Mouse (Mus musculus) midbrain, embryonic 13.5 days (tissue): Measurements from ENCODE around the gene Gm10382. TPM values are rescaled to one million over a fixed set of nuclear protein-coding genes. Genes with fewer than 3 reads are reported as not detected.

Experiments used
- ATAC-seq: fragments of 200-750 bp; cut with Nextera tagmentation; 2 replicates; pipeline ENCODE4 v1.8.0; 2017; ENCODE audit warnings: mild to moderate bottlenecking, moderate TSS enrichment, moderate library complexity
- H3K27ac ChIP-seq: fragments of 300-500 bp; sonication (generic); 2 replicates; pipeline ENCODE4 v1.5.1; 2015; ENCODE audit warnings: inconsistent platforms, mild to moderate bottlenecking, moderate library complexity
- H3K27me3 ChIP-seq: fragments of 300-500 bp; sonication (generic); 2 replicates; pipeline ENCODE4 v1.6.1; 2015; ENCODE audit warnings: mild to moderate bottlenecking, inconsistent platforms
- H3K36me3 ChIP-seq: fragments of 300-500 bp; sonication (generic); 2 replicates; pipeline ENCODE4 v1.6.1; 2015; ENCODE audit warnings: mild to moderate bottlenecking, inconsistent platforms
- H3K4me1 ChIP-seq: fragments of 300-500 bp; sonication (generic); replicated peaks from 2 replicates; pipeline ENCODE4 v1.6.1; 2015; ENCODE audit warnings: inconsistent platforms
- H3K4me2 ChIP-seq: fragments of 300-500 bp; sonication (generic); replicated peaks from 2 replicates; pipeline ENCODE4 v1.6.1; 2015; ENCODE audit warnings: moderate library complexity, mild to moderate bottlenecking, inconsistent platforms
- H3K4me3 ChIP-seq: fragments of 300-500 bp; sonication (generic); replicated peaks from 2 replicates; pipeline ENCODE4 v1.5.1; 2015; ENCODE audit warnings: mild to moderate bottlenecking, inconsistent platforms
- H3K9ac ChIP-seq: fragments of 300-500 bp; sonication (generic); replicated peaks from 2 replicates; pipeline ENCODE4 v1.6.1; 2015; ENCODE audit warnings: mild to moderate bottlenecking, inconsistent platforms
- H3K9me3 ChIP-seq: fragments of 300-500 bp; sonication (generic); 2 replicates; pipeline ENCODE4 v1.6.1; 2016; ENCODE audit warnings: mild to moderate bottlenecking, inconsistent platforms
- WGBS: fragments of 180-500 bp; shearing (Covaris S2); methylation state at CpG from one replicate; pipeline ENCODE4 v1.1.7; 2015; 5-methylcytosine and 5-hydroxymethylcytosine counted together
- polyA plus RNA-seq: library from polyadenylated mRNA; unstranded; fragments of >200 nt; fragmentation: Nextera tagmentation; extraction: Ambion mirVana; gene quantifications from 2 replicates; pipeline ENCODE4 v1.2.1, GENCODE M21; 2015

The Gm10382 gene
- polyA plus RNA-seq, 1 experiment from 2014 or later = 0.89 TPM

DNA sequence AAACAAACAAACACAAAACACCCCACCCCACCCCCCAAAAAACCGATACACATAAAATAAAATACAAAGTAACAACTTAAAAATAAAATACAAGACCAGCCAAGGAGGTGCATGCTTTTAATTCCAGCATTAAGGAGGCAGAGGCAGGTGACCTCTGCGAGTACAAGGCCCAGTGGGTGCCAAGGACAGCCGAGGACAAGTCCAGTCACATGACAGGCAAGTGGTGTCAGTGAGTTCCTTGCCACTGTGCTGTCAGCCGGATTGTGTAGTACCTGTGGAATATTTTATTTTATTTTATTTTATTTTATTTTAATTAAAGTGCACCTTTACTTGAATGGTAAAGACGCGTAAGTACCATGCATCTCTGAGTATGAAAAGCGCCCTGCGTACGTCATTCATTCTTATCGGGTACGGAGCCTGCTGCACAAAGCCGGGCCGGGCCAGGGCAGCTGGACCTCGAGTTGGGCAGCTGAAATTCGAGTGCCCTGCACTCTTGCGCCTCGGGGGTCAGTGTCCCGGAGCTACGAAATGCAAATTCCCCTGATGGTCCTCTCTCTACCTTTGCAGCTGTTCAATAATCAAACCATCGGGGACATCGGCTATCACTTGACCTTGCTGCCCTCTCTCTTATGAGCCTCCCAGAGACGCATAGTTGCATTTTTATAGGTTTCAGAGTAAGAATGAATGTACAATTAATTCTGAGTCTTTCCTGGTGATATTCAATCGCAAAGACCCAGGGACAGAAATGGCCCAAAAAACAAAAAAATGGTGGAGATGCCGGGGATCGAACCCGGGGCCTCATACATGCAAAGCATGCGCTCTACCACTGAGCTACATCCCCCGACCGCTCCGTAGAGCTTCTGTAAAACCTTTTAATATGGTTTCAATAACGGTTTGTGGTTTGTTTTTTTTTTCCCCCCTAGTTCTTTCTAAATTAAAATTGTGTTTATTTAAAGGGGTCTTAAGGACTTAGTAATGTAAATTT is 14.7 kb downstream of the Gm10382 start:
- peak overlapping the region; percentile 56; the same call in 1 of the 2 replicates for H3K27ac ChIP-seq
- ATAC-seq = 0 out of 2 replicates have a peak, but pooled peaks have one; percentile 35

DNA sequence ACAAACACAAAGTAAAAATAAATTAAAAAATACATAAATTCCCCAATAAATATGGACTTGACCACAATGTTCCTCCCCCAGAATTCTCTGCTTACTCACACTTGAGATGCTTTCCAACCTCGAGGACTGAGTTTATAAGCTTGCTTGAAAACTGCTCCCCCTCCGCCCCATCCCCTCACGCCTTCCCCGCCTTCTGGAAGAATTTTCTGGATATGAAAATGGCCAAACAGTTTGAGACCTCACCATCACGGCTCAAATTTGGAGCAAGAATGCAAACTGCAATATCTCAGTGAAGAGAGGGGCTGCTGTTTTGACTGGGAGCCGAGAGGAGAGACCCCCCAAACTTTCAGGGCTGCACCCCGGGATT is 15.4 kb downstream of the Gm10382 start:
- Histone ChIP-seq H3K9ac (peak overlapping the region; percentile 62), H3K36me3 (no peaks in the 10 kb centered on the region), H3K4me3 (peak overlapping the region; percentile 56), H3K27me3 (no peaks in the 10 kb centered on the region), H3K4me2 (peak overlapping the region; percentile 69), H3K9me3 (no peaks in the 10 kb centered on the region), H3K4me1 (peaks cover 15% of the 10 kb centered on the region), H3K27ac (peak overlapping the region; percentile 90)
- 2% methylated on average over 7 of the region's 7 CpGs for WGBS
- ATAC-seq = no peak

More for the DNA sequence above, 14.7 kb downstream of the Gm10382 start:
- Histone ChIP-seq H3K9me3 (no peaks in the 10 kb centered on the region), H3K27me3 (no peaks in the 10 kb centered on the region), H3K4me2 (peak overlapping the region; percentile 54), H3K9ac (peak overlapping the region; percentile 49), H3K4me1 (peaks cover 15% of the 10 kb centered on the region), H3K4me3 (peak overlapping the region; percentile 56), H3K36me3 (no peaks in the 10 kb centered on the region)
- 11% methylated on average over 31 of the region's 31 CpGs for WGBS

DNA sequence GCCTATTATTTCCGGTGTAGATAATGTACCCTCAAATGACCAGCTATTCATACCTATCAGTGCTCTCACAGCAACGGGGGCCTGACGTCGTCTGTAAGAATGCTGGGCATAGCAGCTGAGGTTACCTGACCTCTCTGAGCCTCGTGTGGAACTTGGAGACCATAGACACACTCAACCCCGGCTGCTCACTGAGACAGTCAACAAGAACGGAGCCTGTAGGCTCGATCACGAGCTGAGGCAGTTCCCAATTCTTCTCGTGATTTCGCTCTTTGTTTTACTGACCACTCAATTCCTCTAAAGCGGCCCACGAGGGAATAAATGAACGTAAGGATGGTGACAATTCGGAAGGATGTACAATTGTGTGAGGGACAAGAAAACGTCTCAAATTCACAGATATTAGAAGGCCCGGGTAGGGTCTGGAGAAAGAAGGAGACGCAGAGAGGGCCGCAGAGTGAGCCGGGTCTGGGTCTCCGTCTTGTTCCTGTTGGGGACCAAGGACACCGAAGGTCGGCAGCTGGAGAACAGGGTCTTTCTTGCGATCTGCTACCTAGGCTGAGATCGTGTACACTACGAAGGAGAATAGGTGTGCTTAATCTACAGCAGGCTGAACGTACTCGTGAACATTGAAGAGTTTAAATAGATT is 15.9 kb downstream of the Gm10382 start:
- H3K27ac ChIP-seq = peak overlapping the region; percentile 90
- under 1% methylated on average over 28 of the region's 28 CpGs for WGBS
- H3K27me3 ChIP-seq = no peaks in the 10 kb centered on the region
- no peaks in the 10 kb centered on the region for H3K36me3 ChIP-seq
- H3K9me3 ChIP-seq = no peaks in the 10 kb centered on the region
- ATAC-seq = peak; percentile 41
- peak overlapping the region; percentile 69 for H3K4me2 ChIP-seq
- peak overlapping the region; percentile 56 for H3K4me3 ChIP-seq
- peaks cover 15% of the 10 kb centered on the region for H3K4me1 ChIP-seq
- peak overlapping the region; percentile 62 for H3K9ac ChIP-seq

DNA sequence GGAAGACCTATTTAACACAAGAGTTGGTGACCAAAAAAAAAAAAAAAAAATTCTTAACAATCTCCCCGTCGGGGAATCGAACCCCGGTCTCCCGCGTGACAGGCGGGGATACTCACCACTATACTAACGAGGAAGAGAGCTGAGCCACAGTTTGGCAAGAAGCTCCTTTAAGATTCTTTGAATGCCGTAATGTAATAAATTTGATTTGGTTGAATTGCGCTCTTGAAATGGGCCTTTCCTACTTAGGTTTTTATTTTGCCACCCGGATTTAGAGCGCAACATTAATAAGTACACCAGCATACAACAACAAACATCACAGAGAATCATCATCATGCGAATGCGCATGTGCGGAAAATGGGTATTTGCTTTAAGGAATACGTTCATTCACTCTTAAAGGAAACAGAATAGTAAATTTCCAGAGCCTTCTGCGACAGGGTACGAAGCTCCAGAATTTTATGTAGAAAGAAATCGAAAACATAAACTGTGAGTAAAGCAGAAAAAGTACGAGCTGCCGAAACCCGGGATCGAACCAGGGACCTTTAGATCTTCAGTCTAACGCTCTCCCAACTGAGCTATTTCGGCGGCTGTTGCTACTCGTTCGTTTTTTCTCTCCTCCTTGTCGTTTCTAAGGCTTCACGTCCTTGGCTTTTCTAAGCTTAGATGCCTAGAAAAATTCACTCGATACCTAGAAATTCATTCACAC is 16.6 kb downstream of the Gm10382 start:
- Histone ChIP-seq H3K27me3 (no peaks in the 10 kb centered on the region), H3K4me1 (peaks cover 15% of the 10 kb centered on the region), H3K9ac (peak overlapping the region; percentile 77), H3K27ac (peak overlapping the region; percentile 90), H3K4me3 (peak overlapping the region; percentile 56), H3K36me3 (no peaks in the 10 kb centered on the region), H3K9me3 (no peaks in the 10 kb centered on the region), H3K4me2 (peak overlapping the region; percentile 69)
- under 1% methylated on average over 31 of the region's 31 CpGs for WGBS
- ATAC-seq = peak; percentile 59

DNA sequence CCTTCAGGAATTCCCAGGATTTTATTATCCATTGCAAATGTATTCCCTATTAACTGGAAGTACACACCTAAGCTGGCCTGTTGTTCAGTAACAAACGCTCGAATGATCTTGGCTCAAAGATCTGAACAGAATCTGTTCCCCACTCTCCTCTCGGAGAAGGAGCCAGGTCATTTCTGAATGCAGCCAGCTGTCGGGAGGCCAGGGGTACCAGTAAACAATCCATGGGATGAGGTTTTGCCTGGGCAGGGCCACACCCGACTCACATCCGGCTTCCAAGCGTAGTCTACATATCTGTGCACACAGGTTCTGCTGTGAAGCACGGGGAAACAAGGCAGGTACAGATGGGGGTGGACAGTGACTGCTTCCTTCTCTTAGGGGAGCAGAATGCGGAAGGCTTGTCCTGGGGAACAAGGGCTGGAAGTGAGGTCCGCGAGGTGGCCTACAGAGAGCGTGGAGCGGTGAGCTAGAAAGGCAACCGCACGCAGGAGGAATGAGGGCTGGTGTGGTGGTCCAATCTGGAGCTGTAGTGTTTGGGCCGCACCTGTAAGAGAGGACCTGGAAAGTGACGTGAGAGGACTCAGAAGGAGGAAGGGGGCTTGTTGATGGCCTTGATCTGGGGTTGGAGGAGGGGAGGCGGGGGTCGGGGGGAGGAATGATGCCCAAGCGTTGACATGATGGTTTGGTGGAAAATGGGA is 17.3 kb downstream of the Gm10382 start:
- Histone ChIP-seq H3K4me3 (peak overlapping the region; percentile 56), H3K36me3 (no peaks in the 10 kb centered on the region), H3K9me3 (no peaks in the 10 kb centered on the region), H3K27me3 (no peaks in the 10 kb centered on the region), H3K4me1 (peaks cover 15% of the 10 kb centered on the region), H3K4me2 (peak overlapping the region; percentile 69), H3K9ac (peak overlapping the region; percentile 77), H3K27ac (peak overlapping the region; percentile 90)
- peak; percentile 34 for ATAC-seq
- 3% methylated on average over 20 of the region's 20 CpGs for WGBS

DNA sequence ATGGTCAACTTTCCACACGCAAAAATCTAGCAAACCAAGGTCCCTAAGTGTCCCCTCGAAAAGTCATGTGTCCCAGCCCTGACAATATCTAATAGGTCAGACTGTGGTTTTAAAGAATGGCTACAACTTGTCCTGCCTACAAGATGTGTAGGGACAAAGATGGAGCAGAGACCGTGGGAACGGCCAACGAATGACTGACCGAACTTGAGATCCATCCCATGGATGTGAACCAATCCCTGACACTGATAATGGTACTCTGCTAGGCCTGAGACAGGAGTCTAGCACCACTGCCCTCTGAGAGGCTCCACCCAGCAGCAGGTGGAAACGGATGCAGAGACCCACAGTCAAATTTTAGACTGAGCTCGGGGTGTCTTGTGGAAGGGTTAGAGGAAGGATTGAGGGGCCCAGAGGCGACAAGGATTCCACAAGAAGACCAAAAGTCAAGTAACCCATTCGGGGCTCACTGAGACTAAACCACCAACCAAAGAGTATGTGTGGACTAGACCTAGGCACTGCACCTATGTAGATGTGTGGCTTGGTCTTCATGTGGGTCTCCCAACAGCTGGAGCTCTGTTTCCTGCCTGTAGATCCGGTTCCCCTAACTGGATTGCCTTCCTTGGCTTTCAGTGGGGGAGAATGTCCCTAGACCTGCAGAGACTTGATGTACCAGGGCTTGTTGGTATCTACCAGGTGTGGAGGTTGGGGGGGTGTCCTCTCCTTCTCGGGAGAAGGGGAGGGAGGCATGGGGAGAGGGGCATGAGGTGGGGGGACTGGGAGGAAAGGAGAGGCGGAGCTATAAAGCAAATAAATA is 18.1 kb downstream of the Gm10382 start:
- Histone ChIP-seq H3K27me3 (no peaks in the 10 kb centered on the region), H3K4me1 (peaks cover 15% of the 10 kb centered on the region), H3K4me3 (peak overlapping the region; percentile 56), H3K27ac (peak overlapping the region; percentile 90), H3K36me3 (no peaks in the 10 kb centered on the region), H3K9me3 (no peaks in the 10 kb centered on the region), H3K4me2 (peak overlapping the region; percentile 69), H3K9ac (peak overlapping the region; percentile 77)
- WGBS = 57% methylated on average over 13 of the region's 13 CpGs
- ATAC-seq = no peak

DNA sequence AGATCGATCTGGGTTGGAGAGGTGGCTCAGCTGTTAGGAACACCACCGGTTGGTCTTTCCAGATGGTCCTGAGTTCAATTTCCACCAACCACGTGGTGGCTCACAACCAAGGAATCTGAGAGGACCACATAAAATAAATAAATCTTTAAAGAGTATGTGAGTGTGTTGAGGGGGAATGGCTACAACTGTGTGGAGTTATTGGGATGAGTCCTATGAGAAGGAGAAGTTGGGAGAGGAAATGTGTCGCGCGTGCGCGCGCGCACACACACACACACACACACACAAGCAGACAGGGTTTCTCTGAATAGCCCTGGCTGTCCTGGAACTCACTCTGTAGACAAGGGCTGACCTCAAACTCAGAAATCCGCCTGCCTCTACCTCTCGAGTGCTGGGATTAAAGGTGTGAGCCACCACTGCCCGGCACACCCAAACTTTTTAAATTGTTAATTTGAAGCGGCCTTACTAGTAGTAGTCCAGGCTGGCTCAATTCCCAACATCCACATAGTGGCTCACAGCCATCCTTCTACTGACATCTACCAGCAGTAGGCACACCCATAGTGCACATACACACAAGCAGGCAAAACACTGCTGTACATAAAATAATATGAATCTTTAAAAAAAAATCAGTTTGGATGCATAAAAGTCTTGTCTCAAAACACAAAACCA is 18.9 kb downstream of the Gm10382 start:
- H3K9ac ChIP-seq = no peak overlapping the region
- ATAC-seq = no peak
- H3K27ac ChIP-seq = 0 out of 2 replicates have a peak overlapping the region, but pooled peaks have one; percentile 90
- H3K36me3 ChIP-seq = 0 out of 2 replicates have a peak, but pooled peaks cover 2% of the 10 kb centered on the region
- H3K4me2 ChIP-seq = no peak overlapping the region
- no peaks in the 10 kb centered on the region for H3K27me3 ChIP-seq
- H3K9me3 ChIP-seq = no peaks in the 10 kb centered on the region
- H3K4me1 ChIP-seq = peaks cover 15% of the 10 kb centered on the region
- 72% methylated on average over 14 of the region's 14 CpGs for WGBS
- no peak overlapping the region for H3K4me3 ChIP-seq

DNA sequence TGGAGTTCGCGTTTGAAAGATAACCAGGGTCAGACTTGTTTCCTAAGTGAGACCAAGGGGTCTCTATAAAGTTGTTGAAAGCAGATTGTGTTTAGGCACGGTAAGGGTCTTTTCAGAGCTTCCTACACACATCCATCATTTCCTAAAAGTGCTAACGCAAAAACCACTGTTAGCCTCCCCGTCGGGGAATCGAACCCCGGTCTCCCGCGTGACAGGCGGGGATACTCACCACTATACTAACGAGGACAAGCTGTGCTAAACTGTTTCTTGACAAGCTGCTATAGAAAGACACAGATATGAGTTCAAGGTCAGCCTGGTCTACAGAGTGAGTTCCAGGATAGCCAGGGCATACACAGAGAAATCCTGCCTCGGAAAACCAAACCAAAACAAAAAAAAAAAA is 19.7 kb downstream of the Gm10382 start:
- no peaks in the 10 kb centered on the region for H3K27me3 ChIP-seq
- peak overlapping the region; percentile 26 for H3K4me3 ChIP-seq
- peaks cover 11% of the 10 kb centered on the region for H3K4me1 ChIP-seq
- ATAC-seq = peak; percentile 18; the same call in 1 of the 2 replicates
- H3K27ac ChIP-seq = no peak overlapping the region
- H3K36me3 ChIP-seq = peaks cover 10% of the 10 kb centered on the region
- H3K9me3 ChIP-seq = no peaks in the 10 kb centered on the region
- no peak overlapping the region for H3K9ac ChIP-seq
- 2% methylated on average over 13 of the region's 13 CpGs for WGBS
- peak overlapping the region; percentile 27 for H3K4me2 ChIP-seq

DNA sequence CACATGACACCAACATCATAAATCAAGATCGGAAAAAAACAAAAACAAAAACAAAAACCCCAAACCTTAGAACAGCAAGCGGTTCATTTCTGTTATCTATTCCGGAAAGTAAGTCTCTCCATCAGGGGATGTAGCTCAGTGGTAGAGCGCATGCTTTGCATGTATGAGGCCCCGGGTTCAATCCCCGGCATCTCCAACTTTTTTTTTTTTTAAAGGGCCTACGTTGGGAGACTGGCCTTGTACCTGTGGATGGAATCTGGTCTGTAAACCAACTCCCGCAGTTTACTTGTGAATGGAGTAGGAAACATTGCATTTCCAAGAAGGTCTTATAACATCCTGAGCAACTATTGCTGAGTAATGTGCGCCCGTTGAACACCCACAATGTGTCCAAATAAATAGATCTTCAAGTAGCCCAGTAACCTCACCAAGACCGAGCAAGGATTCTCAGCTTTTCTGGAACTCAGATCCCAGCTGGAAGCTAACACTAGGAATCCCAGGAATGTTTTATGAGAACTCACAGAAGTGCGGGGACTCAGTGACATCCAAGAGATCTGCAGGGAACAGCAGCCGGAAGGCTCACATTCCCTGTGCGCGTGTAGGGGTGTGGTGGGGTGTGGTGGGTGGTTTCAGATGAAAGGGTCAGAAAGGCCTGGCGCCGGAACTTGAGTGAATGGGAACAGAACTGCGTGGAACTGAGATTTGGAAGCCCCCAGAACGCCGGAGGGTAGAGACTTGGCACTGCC is 20.4 kb downstream of the Gm10382 start:
- peaks cover 16% of the 10 kb centered on the region for H3K36me3 ChIP-seq
- no peak overlapping the region for H3K9ac ChIP-seq
- H3K27ac ChIP-seq = no peak overlapping the region
- no peak for ATAC-seq
- H3K4me1 ChIP-seq = peaks cover 9% of the 10 kb centered on the region
- 7% methylated on average over 20 of the region's 20 CpGs for WGBS
- H3K27me3 ChIP-seq = no peaks in the 10 kb centered on the region
- peak overlapping the region; percentile 27 for H3K4me2 ChIP-seq
- H3K4me3 ChIP-seq = peak overlapping the region; percentile 26
- H3K9me3 ChIP-seq = no peaks in the 10 kb centered on the region
